Mouse (Mus musculus) adrenal gland, postnatal 0 days (tissue): ENCODE results near the gene Cadm4. TPM values are rescaled to one million over a fixed set of nuclear protein-coding genes. Genes with fewer than 3 reads are reported as not detected.

Experiments
- polyA plus RNA-seq: library from polyadenylated mRNA; unstranded; fragments of >200 nt; fragmentation: Nextera tagmentation; extraction: Ambion mirVana; gene quantifications from 2 replicates; pipeline ENCODE4 v1.2.1, GENCODE M21; 2015

Gene Cadm4
- 5.0 and 8.1 TPM in 2 replicates for polyA plus RNA-seq

GRCm38 (mm10) chr7:24481474-24482207 is at the start of gene Cadm4:
Gene Cadm4 (plus strand): TSS chr7:24482023.

GRCm38 (mm10) chr7:24451855-24452311 is 29.9 kb upstream of the Cadm4 start, which contains the start of gene Irgc1:
Gene Irgc1 (minus strand): TSS chr7:24452297.

GRCm38 (mm10) chr7:24462388-24463319 is 19.2 kb upstream of the Cadm4 start, which contains the start of gene Plaur:
Gene Plaur (plus strand): TSS chr7:24462484.

GRCm38 (mm10) chr7:24506838-24507725 is 25.3 kb downstream of the Cadm4 start, which contains the start of gene Zfp428:
Gene Zfp428 (plus strand): TSS chr7:24507006.

GRCm38 (mm10) chr7:24512355-24512754 is 30.5 kb downstream of the Cadm4 start, which contains the start of gene AC161166.1:
Gene AC161166.1 (minus strand): TSS chr7:24512455.

GRCm38 (mm10) chr7:24530062-24530931 is 48.5 kb downstream of the Cadm4 start, which contains the start of gene Irgq:
Gene Irgq (plus strand): TSS chr7:24530689.

GRCm38 (mm10) chr7:24546068-24546614 is 64.3 kb downstream of the Cadm4 start, which contains the start of the genes Pinlyp and Xrcc1:
Gene Pinlyp (minus strand): TSS chr7:24546118.
Gene Xrcc1 (plus strand): TSS chr7:24546289.

Other genes with a start within 250 kb of the Cadm4 start
- gene Zfp109, start 244.5 kb upstream of the Cadm4 start, polyA plus RNA-seq: 0.95 and 1.1 TPM in 2 replicates
- gene Zfp108, start 227.2 kb upstream of the Cadm4 start, polyA plus RNA-seq: 2.1 and 2.6 TPM in 2 replicates
- 4.0 and 5.2 TPM in 2 replicates for gene Zfp93, start 211.6 kb upstream of the Cadm4 start, polyA plus RNA-seq
- 12.2 and 18.2 TPM in 2 replicates for gene Zfp61, start 180.8 kb upstream of the Cadm4 start, polyA plus RNA-seq
- 6.7 and 7.9 TPM in 2 replicates for gene Zfp94, start 165.4 kb upstream of the Cadm4 start, polyA plus RNA-seq
- gene Tescl, start 148.1 kb upstream of the Cadm4 start, polyA plus RNA-seq: 0.14 TPM in 1 of 2 replicates, not detected in the other
- 0.14 TPM in 1 of 2 replicates, not detected in the other for gene Lypd5, start 132.8 kb upstream of the Cadm4 start, polyA plus RNA-seq
- 3.2 and 7.2 TPM in 2 replicates for gene Kcnn4, start 111.8 kb upstream of the Cadm4 start, polyA plus RNA-seq
- 11.1 and 18.4 TPM in 2 replicates for gene Smg9, start 82.4 kb upstream of the Cadm4 start, polyA plus RNA-seq
- not detected in 2 replicates for gene Irgc1, start 29.7 kb upstream of the Cadm4 start, polyA plus RNA-seq
- gene Plaur, start 19.5 kb upstream of the Cadm4 start, polyA plus RNA-seq: 9.6 and 13.0 TPM in 2 replicates
- 24.2 and 36.0 TPM in 2 replicates for gene Zfp428, start 25.0 kb downstream of the Cadm4 start, polyA plus RNA-seq
- 0.11 TPM in 1 of 2 replicates, not detected in the other for gene AC161166.1, start 30.4 kb downstream of the Cadm4 start, polyA plus RNA-seq
- 5.6 and 6.5 TPM in 2 replicates for gene Irgq, start 48.7 kb downstream of the Cadm4 start, polyA plus RNA-seq
- gene Pinlyp, start 64.1 kb downstream of the Cadm4 start, polyA plus RNA-seq: 0.28 and 0.41 TPM in 2 replicates
- gene Xrcc1, start 64.3 kb downstream of the Cadm4 start, polyA plus RNA-seq: 35.5 and 44.2 TPM in 2 replicates
- 20.5 and 25.9 TPM in 2 replicates for gene Ethe1, start 105.5 kb downstream of the Cadm4 start, polyA plus RNA-seq
- 2.8 and 5.6 TPM in 2 replicates for gene Zfp575, start 105.6 kb downstream of the Cadm4 start, polyA plus RNA-seq
- 0.30 and 0.36 TPM in 2 replicates for gene Phldb3, start 128.7 kb downstream of the Cadm4 start, polyA plus RNA-seq
- gene Lypd3, start 154.5 kb downstream of the Cadm4 start, polyA plus RNA-seq: 1.6 and 2.0 TPM in 2 replicates
- gene Tex101, start 194.7 kb downstream of the Cadm4 start, polyA plus RNA-seq: not detected in 2 replicates
- not detected in 2 replicates for gene BC049730, start 227.2 kb downstream of the Cadm4 start, polyA plus RNA-seq
- gene Gm4763, start 244.9 kb downstream of the Cadm4 start, polyA plus RNA-seq: not detected in 2 replicates